Mouse (Mus musculus): Measurements from ENCODE around the gene Defb25.
A peak's percentile ranks its signal among the peaks of the same experiment; 100 is the strongest.

The Defb25 gene

DNA sequence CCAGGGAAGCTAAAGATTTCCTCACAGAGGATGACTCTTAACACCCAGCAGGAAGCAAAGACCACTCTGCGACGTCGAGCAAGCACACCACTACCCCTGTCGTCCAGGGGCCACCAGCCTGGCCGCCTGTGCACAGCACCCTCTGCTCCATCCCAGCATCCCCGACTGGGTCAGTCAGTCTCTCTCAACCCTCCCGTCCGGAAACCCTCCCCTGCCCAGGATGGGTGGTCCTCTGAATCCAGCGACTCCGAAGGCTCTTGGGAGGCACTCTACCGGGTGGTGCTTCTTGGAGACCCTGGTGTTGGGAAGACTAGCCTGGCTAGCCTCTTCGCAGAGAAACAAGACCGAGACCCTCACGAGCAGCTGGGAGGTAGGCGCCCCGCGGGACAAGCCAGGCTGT, 5.2 kb upstream of the Defb25 start:
- DNase-seq (ENCODE audit: low spot score in 2 of 2): no peak

- no peak for DNase-seq (ENCODE audit: low spot score in 2 of 2)
These were observed 4.1 kb upstream of the Defb25 start, which contains the start of gene Rem1 for GRCm38 (mm10) chr2:152626774-152627591. Rem1 (plus strand) TSS chr2:152626951.

DNA sequence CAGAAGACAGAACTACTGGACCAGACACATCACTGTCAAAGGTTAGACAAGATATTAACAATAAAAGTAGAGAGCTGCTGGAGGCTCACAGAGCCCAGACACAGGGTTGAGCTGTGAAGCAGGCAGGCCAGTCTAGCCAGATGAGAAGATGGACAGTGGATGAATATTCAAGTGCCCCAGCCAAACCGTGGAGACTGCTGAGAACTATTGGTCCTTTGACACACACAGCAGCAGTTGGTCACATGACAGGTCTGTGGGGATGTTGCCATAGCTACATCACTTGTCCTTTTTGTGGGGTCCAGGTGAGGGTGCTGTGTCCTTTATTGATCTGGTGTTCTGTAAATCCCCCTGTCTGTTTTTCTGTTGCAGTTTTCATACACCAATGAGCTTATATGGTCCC, 2.4 kb upstream of the Defb25 start:
- no peak for DNase-seq (ENCODE audit: low spot score in 2 of 2)

DNA sequence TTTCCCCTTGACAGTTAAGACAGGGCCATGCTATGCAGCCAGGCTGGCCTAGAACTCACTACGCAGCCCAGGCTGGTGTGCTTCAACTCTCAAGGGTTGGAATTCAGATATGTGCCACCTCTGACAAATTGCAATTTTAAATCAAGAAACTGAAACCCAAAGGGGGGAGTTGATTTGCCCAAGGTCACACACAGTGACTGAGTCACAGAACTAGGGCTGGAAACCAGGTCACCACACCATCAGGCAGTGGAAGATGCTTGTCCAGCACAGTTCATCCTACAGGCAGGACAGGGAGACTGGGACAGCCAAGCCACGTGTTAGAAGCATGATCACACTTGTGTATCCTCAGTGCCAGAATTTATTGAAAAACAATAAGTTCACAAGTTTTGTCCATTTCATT, 1.7 kb upstream of the Defb25 start:
- no peak for DNase-seq (ENCODE audit: low spot score in 2 of 2)

GRCm38 (mm10) chr2:152622151-152622550, 702 bp downstream of the Defb25 start:
- no peak for DNase-seq (ENCODE audit: low spot score in 2 of 2)

DNA sequence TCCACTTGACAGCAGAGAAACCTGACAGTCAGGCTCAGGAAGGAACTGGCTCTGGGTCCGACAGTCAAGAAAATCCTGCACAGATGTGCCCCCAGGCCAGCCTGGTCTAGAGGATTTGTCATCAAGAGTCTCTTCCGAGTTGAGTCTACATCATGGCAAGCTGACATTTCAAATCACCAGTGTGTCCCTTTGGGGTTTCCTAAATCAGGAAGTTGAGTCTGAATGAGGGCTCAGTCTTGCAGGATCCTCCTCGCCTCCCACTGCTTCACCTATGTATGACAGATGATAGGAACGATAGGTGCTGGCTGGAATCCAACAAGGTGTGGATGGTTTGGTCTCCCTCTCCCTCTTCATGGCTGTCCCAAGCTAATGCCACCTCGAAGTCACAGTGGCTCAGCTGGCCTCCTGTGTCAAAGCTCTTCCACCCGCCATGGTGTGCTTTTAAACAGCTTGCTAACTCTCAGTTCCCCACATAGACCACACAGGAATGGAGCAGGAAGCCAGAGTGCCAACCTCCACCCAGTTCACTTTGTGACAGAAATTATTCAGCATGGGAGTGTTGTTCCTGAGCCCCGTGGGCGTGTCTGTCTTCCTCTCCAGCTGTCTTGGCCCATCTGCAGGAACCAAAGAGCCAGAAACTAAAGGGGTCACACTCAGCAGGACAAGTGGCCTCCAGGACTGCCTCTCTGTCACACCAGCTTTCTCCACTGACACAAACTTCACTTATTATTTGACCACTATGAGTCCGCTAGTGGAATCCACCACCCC, 2.3 kb downstream of the Defb25 start:
- no peak for DNase-seq (ENCODE audit: low spot score in 2 of 2)

DNA sequence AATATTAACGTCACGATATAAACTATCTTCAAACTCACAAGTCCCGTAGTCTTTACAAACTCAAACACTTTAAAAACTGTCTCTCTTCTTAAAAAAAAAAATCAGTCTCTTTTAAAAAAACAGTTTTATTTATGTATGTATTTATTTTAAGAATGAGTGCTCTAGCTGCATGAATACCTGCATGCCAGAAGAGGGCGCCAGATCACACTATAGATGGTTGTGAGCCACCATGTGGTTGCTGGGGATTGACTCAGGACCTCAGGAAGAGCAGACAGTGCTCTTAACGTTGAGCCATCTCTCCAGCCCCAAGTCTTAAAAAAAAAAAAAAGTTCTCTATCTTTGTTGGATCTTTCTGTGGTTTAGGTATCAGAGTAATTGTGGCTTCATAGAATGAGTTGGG, 5.5 kb downstream of the Defb25 start:
- DNase-seq (ENCODE audit: low spot score in 2 of 2): peak in 1 of 2 experiments; percentile 45

DNA sequence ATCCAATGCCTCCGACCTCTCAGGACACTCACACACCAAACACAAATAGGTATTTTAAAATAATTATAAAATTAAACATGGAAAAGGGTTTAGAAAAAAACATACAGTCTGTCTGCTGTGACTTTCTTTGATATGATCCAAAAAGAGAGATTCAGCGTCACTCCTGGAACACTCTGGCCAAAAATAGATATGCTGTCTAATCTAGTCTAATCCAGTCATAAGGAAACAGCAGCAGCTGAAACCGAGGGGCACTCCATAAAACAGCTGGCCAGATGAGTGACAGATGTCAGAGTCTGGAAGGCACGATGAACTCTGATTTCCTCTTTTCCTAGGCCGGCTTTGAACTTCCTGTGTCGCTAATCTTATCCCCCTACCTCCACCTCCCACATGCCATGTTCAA, 6.4 kb downstream of the Defb25 start:
- no peak for DNase-seq (ENCODE audit: low spot score in 2 of 2)

DNA sequence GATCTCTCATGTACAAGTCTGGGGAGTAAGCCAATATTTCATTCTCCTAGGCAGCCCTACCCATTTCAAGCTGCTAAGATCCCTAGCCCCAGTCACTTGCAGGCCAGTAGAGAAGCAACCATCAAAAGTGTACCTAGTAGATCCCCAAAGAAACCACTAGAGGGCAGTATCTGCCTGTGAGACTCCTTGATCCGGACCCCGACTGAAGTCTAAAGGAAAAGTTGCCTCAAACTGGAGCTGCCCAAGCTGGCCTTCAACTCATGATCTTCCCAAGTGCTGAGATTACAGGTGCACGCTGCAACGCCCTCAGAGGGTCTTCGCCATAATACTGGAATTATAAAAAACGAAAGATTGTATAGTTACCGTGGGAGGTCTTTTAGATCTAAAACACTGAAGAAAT, 7.3 kb downstream of the Defb25 start:
- peak in 1 of 2 experiments; percentile 36 for DNase-seq (ENCODE audit: low spot score in 2 of 2)

DNA sequence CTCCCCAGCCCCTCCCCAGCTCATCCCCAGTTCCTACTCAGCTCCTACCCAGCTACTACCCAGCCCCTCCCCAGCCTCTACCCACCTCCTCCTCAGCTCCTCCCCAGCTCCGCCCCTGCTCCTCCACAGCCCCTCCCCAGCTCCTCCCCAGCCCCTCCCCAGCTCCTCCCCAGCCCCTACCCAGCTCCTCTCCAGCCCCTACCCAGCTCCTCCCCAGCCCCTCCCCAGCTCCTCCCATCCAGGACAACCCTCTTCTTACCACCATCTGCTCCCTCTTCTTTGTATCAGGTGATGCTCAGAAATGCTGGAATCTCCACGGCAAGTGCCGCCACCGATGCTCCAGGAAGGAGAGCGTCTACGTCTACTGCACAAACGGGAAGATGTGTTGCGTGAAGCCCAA, 10.7 kb downstream of the Defb25 start:
- no peak for DNase-seq (ENCODE audit: low spot score in 2 of 2)

DNA sequence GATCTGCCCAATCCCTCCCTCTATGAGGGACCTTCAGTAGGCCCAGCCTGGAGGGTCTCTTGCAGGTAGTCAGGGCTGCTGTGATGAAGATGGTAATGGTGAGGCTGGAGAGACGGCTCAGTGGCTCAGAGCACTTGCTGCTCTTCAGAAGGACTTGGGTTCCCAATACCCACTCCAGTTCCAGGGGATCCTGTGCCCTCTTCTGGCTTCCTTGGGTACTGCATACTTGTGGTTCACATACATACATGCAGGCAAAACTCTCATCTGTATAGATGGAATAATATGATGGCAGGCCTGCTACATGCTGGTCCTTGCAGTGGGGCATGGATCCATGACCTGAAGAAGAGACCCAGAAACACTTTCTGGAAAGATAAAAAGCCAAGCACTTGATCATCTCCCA, 14.1 kb downstream of the Defb25 start:
- DNase-seq (ENCODE audit: low spot score in 2 of 2): no peak

- no peak for DNase-seq (ENCODE audit: low spot score in 2 of 2)
These were observed 15.1 kb downstream of the Defb25 start for GRCm38 (mm10) chr2:152607746-152608145.

- DNase-seq (ENCODE audit: low spot score in 2 of 2): peak in 1 of 2 experiments; percentile 51
These were observed 18.8 kb downstream of the Defb25 start, which contains the start of gene Defb36 for GRCm38 (mm10) chr2:152604057-152604456. Defb36 (plus strand) TSS chr2:152604327.

DNA sequence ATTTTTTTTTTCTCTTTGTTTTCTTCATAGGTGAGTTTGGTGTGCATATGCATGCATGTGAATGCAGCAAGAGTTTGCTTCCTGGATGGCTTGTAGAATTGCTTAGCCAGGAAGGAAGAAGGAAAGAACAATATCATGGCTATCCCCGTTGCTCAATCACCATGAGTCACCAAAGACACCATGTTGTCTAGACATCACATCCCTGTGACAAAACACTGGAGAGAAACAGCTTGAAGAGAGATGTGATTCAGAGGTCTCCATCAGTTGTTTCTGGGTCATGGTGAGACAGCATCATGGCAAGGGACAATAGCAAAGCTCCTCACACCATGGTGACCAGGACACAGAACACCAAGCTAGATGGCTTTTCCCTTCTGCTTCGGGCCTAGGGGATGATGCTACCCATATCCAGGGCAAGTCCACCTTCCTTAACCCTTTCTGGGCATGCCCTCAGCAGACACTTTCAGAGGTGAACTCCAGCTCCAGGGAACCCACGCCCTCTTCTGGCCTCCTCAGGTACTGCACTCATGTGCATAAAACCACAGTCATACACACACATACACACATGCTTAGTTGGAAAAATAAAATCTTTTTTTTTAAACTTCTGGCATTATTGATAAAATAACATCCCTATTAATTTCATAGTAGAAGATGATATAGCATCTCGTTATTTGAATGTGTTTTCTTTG, 21.4 kb downstream of the Defb25 start:
- DNase-seq (ENCODE audit: low spot score in 2 of 2): no peak

DNA sequence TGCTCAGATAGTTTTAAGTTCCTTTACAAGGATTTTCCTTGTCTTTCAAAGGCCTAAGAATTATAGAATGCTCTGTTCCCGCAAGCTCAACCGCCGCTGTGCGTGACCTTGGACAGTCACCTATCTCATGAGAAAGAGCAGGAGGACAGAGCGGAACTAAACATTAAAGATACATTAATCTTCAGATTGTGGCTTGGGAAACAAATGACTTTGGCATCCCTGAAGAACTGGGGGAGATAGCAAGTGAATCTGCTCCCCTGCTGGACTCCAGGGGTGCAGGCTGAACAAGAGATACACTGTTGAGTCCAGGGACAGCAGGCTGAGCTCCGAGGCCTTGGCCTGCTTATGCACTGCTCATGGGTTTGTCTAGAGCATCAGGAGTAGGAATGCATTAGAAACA, 22.8 kb downstream of the Defb25 start:
- DNase-seq (ENCODE audit: low spot score in 2 of 2): no peak

DNA sequence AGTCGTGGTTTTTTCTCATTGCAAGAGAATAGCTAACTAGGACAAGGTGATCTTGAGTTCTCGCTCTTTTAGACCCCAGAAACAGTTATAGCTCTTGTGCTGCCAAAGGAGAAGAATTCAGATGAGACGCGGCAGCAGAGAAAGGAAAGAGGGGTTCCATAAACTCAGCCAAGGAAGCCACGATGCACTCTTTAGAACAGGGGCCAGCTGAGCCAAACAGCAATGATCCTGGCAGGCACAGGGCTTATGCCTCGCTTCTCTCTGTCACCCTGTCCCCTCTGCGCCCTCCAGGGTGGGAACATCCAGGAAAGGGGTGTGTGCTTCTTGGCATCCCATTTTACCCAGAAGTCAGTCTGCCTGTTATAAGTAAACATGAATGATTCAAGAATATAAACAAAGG, 23.6 kb downstream of the Defb25 start, which contains the start of gene Defb45:
Gene Defb45 (minus strand): TSS at position 101 of the 400 bp plus-strand sequence.
- DNase-seq (ENCODE audit: low spot score in 2 of 2): no peak

DNA sequence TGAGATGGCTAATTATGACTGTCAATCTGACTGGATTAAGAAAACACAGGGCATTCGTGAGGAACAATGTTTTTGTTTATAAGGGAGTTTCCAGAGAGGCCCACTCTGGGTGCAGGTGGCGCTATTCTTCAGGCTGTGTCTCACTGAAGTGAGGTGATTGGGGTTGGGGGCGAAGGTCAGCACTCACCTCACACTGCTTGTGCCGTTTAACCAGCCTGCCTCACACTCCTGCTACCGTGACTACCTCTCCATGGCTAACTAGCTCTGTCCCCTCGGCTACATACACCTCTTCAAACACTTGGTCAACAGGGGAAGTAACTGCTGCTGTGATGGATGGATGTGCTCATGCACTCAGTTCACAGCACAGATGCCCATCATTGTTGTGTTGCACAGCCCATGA, 33.8 kb downstream of the Defb25 start:
- no peak for DNase-seq (ENCODE audit: low spot score in 2 of 2)

- DNase-seq (ENCODE audit: low spot score in 2 of 2): no peak
These were observed 34.4 kb downstream of the Defb25 start for GRCm38 (mm10) chr2:152588450-152588849.

GRCm38 (mm10) chr2:152586926-152587560, 35.8 kb downstream of the Defb25 start:
- DNase-seq (ENCODE audit: low spot score in 2 of 2): peak in 1 of 2 experiments; percentile 22

DNA sequence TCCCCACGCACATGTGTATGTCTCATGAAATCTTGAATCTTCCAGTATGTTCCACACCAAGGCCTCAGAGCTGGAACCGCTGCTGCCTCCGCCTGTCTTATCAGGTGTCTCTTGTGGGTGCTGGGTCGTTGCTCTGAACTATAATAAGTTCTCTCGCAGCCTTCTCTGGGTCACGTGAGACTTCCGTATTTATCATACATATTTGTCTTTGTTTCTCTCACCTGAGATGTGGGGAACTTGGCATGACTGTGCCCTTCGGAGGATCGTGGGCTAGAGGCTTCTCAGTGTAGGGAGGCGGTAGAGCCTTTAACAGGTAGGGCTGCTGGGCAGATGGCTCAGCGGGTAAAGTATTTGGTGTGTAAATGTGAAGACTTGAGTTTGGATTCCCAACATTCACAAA, 42.2 kb downstream of the Defb25 start:
- no peak for DNase-seq (ENCODE audit: low spot score in 2 of 2)

DNA sequence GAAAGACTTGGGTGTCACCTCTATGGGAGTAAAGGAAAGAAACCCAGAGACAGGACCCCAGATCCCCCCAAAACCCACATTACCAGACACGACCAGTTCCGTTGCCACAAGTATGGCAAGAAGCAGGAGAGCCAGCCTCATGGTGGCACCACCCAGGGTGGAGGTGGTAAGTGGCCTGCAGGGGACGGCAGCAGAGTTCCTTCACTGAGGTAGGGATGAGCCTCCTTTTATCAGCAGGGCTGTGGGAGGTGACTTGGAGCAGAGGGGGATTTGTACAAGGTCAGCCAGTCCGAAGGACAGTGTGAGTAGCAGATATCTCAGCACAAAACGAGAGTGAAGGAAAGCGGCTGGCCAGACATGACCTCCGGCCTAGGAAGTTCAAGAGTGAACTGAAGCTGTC, 42.7 kb downstream of the Defb25 start, which contains the start of gene Defb19:
Gene Defb19 (minus strand): TSS at position 206 of the 400 bp plus-strand sequence.
- DNase-seq (ENCODE audit: low spot score in 2 of 2): no peak

GRCm38 (mm10) chr2:152573484-152573883, 49.4 kb downstream of the Defb25 start:
- no peak for DNase-seq (ENCODE audit: low spot score in 2 of 2)
